Mouse (Mus musculus): Measurements from ENCODE around the gene Ftl1. TPM values are rescaled to one million over a fixed set of nuclear protein-coding genes. Genes with fewer than 3 reads are reported as not detected.
"Not testable (repeated sequence)": the region's sequence is repeated elsewhere in the genome, so short reads cannot be mapped to it uniquely, and the experiment has no call there.

Ftl1 gene
- polyA plus RNA-seq, 1 experiment from 2014 or later = 5,335 TPM

- ATAC-seq (ENCODE audit: low FRiP score) = peak; percentile 74
- 8% methylated on average over 38 of the region's 38 CpGs for WGBS
- peak within 1 kb of the TSS; percentile 24 for H3K9ac ChIP-seq (replicated peaks)
- H3K27me3 ChIP-seq (replicated peaks) = no peaks in the 10 kb centered on the region
- peak within 1 kb of the TSS; percentile 40 for H3K4me3 ChIP-seq (replicated peaks)
- H3K36me3 ChIP-seq = peaks cover 13% of the 10 kb centered on the region
- no peaks in the 10 kb centered on the region for H3K9me3 ChIP-seq (replicated peaks)
- H3K27ac ChIP-seq (replicated peaks) = peak within 1 kb of the TSS; percentile 83
- H3K4me1 ChIP-seq = peaks cover 37% of the 10 kb centered on the region
- H3K4me2 ChIP-seq = peak within 1 kb of the TSS; percentile 62
Observed at GRCm38 (mm10) chr7:45488293-45489204, 28.9 kb upstream of the Ftl1 start, which contains the start of gene Dhdh. TSS of gene Dhdh (minus strand) at chr7:45488805.

DNA sequence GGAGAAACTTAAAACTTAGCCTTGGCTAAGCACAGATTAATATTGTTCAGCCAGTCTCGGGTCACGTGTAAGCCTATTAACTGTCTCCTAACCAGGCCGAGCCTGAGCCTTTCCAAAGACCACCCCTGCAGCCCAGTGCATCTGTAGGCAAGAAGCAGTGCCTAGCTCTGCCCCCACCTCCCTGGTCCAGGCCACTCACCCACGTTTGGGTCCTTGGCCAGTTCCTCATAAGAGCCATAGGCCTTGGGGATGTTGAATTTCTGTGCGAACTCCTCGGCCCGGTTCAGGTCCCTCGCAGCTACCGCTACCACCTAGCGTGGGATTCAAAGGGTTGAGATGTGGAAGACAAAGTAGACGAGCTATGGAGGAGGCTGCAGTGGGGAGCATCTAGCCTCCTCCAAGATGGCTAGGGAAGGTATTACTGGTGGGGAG, 28.2 kb upstream of the Ftl1 start:
- H3K4me1 ChIP-seq = peaks cover 37% of the 10 kb centered on the region
- no peaks in the 10 kb centered on the region for H3K9me3 ChIP-seq (replicated peaks)
- peaks cover 6% of the 10 kb centered on the region for H3K36me3 ChIP-seq
- peak overlapping the region; percentile 40 for H3K4me3 ChIP-seq (replicated peaks)
- H3K27ac ChIP-seq (replicated peaks) = peak overlapping the region; percentile 83
- ATAC-seq (ENCODE audit: low FRiP score) = peak; percentile 68
- peak overlapping the region; percentile 24; the same call in 1 of the 2 replicates for H3K9ac ChIP-seq (replicated peaks)
- 27% methylated on average over 11 of the region's 11 CpGs for WGBS
- no peaks in the 10 kb centered on the region for H3K27me3 ChIP-seq (replicated peaks)
- peak overlapping the region; percentile 62 for H3K4me2 ChIP-seq

DNA sequence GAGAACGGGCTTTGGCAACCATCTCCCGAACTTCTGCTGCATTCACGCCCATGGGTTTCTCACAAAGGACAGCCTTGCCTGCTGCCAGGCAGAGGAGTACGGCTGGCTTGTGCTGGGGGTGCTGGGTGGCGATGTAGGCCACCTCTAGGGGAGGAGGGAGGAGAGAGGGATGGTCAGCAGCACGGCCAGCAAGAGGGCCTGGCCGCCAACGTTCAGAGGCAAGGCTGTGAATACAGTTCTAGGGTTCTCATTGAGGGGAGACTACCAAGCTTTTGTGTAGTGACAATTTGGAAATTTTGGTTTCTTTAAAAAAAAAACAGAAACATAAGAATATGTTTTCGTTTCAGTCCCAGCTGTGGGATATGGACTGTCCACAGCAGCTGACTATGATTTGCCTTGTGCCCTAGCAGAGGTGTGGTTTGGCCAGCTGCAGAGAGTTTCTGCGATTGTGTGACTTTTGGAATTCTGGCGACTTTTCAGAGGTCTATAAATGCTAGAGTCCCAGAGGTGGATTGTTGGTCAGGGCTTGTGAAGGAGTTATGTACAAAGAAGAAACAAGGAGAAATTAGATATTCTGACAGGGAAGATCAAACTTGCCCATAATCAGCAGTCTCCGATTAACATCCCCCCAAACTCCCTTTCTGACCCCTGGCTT, 27.2 kb upstream of the Ftl1 start, which contains the start of gene Gm45808:
Gene Gm45808 (minus strand): TSS at position 51 of the 655 bp plus-strand sequence.
- H3K9me3 ChIP-seq (replicated peaks) = no peaks in the 10 kb centered on the region
- no peaks in the 10 kb centered on the region for H3K27me3 ChIP-seq (replicated peaks)
- peaks cover 37% of the 10 kb centered on the region for H3K4me1 ChIP-seq
- H3K4me3 ChIP-seq (replicated peaks) = no peak within 1 kb of the TSS
- no peak for ATAC-seq (ENCODE audit: low FRiP score)
- H3K36me3 ChIP-seq = 0 out of 2 replicates have a peak, but pooled peaks cover 2% of the 10 kb centered on the region
- peak within 1 kb of the TSS; percentile 83; the same call in 1 of the 2 replicates for H3K27ac ChIP-seq (replicated peaks)
- no peak within 1 kb of the TSS for H3K9ac ChIP-seq (replicated peaks)
- WGBS = 83% methylated on average over 12 of the region's 12 CpGs
- H3K4me2 ChIP-seq = no peak within 1 kb of the TSS

DNA sequence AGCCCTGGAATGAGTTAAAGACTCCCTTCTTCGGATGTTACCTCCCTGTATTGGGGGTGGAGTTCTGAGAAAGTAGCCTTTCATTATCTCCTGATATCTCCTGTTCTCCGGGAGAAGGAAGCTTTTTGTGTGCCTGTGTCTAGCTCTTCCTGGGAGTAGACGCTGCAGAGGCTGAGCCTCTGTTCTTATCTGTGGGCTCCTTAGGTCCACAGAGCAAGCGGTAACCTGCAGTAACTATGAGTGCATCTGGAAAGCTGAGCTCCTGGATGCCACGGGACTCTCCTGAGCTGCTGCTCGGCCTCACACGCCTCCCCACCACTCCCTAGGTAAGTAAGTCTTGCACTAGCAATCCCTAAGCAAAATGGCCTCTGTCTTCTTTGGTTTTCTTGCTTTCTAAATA, 26.5 kb upstream of the Ftl1 start:
- no peak overlapping the region for H3K4me3 ChIP-seq (replicated peaks)

DNA sequence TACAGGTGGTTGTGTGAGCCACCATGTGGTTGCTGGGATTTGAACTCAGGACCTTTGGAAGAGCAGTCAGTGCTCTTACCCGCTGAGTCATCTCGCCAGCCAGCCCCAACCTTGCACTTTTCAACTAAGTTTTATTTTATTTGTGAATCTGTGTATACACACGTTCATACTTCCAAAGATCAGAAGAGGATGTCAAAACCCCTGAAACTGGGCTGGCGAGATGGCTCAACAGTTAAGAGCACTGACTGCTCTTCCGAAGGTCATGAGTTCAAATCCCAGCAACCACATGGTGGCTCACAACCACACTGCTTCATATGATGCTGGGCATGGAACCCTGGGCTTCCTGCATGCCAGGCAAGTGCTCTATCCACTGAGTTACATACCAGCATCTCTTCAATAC, 25.3 kb upstream of the Ftl1 start:
- H3K4me3 ChIP-seq (replicated peaks); H3K36me3 ChIP-seq; H3K9me3 ChIP-seq (replicated peaks); H3K27me3 ChIP-seq (replicated peaks); H3K9ac ChIP-seq (replicated peaks); H3K27ac ChIP-seq (replicated peaks); ATAC-seq (ENCODE audit: low FRiP score); H3K4me2 ChIP-seq: not testable (repeated sequence)
- H3K4me1 ChIP-seq = peaks cover 22% of the 10 kb centered on the region
- 97% methylated on average over 5 of the region's 5 CpGs for WGBS

More for the DNA sequence above, 26.5 kb upstream of the Ftl1 start:
- Histone ChIP-seq H3K27me3 (replicated peaks) (no peaks in the 10 kb centered on the region), H3K4me2 (no peak overlapping the region), H3K4me1 (peaks cover 33% of the 10 kb centered on the region), H3K9me3 (replicated peaks) (no peaks in the 10 kb centered on the region), H3K36me3 (no peaks in the 10 kb centered on the region), H3K9ac (replicated peaks) (no peak overlapping the region), H3K27ac (replicated peaks) (no peak overlapping the region)
- ATAC-seq (ENCODE audit: low FRiP score) = no peak
- WGBS = 84% methylated on average over 7 of the region's 7 CpGs

DNA sequence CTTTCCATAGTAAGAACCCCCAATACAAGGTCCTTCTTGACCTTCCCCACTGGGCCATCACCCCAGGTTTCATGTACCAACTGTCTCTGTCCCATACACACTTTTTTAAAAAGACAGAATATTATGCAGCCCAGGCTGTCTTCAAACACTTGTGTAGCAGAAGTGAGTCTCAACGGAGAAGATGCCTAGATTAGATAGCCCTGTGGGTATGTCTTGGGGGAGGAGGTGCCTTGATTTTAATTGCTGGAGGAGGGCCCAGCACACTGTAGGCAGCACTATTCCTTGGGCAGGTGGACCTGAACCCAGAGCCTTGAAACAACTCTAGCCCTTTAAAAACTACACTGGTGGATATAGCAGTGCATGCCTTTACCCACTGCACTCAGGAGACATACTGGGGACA, 22.5 kb upstream of the Ftl1 start:
- H3K9me3 ChIP-seq (replicated peaks) = no peaks in the 10 kb centered on the region
- no peak overlapping the region for H3K4me3 ChIP-seq (replicated peaks)
- H3K9ac ChIP-seq (replicated peaks) = no peak overlapping the region
- ATAC-seq (ENCODE audit: low FRiP score) = no peak
- no peak overlapping the region for H3K27ac ChIP-seq (replicated peaks)
- H3K36me3 ChIP-seq = no peaks in the 10 kb centered on the region
- 0 out of 2 replicates have a peak, but pooled peaks cover 1% of the 10 kb centered on the region for H3K4me1 ChIP-seq
- WGBS = 91% methylated on average over 1 of the region's 1 CpGs
- no peaks in the 10 kb centered on the region for H3K27me3 ChIP-seq (replicated peaks)
- H3K4me2 ChIP-seq = no peak overlapping the region

GRCm38 (mm10) chr7:45481374-45481927, 21.8 kb upstream of the Ftl1 start, which contains the start of gene Tulp2:
TSS of gene Tulp2 (plus strand) at chr7:45481877.
- H3K9me3 ChIP-seq (replicated peaks) = no peaks in the 10 kb centered on the region
- H3K36me3 ChIP-seq = no peaks in the 10 kb centered on the region
- WGBS = 55% methylated on average over 15 of the region's 15 CpGs
- no peak within 1 kb of the TSS for H3K4me2 ChIP-seq
- H3K9ac ChIP-seq (replicated peaks) = no peak within 1 kb of the TSS
- no peak within 1 kb of the TSS for H3K4me3 ChIP-seq (replicated peaks)
- no peak within 1 kb of the TSS for H3K27ac ChIP-seq (replicated peaks)
- 0 out of 2 replicates have a peak, but pooled peaks cover 2% of the 10 kb centered on the region for H3K4me1 ChIP-seq
- ATAC-seq (ENCODE audit: low FRiP score) = peak; percentile 73
- no peaks in the 10 kb centered on the region for H3K27me3 ChIP-seq (replicated peaks)

GRCm38 (mm10) chr7:45480310-45480709, 20.6 kb upstream of the Ftl1 start:
- not testable (repeated sequence) for H3K4me1 ChIP-seq; H3K27ac ChIP-seq (replicated peaks); H3K9ac ChIP-seq (replicated peaks); H3K9me3 ChIP-seq (replicated peaks); H3K27me3 ChIP-seq (replicated peaks); ATAC-seq (ENCODE audit: low FRiP score); H3K36me3 ChIP-seq; H3K4me2 ChIP-seq; H3K4me3 ChIP-seq (replicated peaks)
- 68% methylated on average over 4 of the region's 4 CpGs for WGBS

GRCm38 (mm10) chr7:45478774-45479173, 19.1 kb upstream of the Ftl1 start:
- no peak for ATAC-seq (ENCODE audit: low FRiP score)
- WGBS = 93% methylated on average over 7 of the region's 7 CpGs
- Histone ChIP-seq H3K9me3 (replicated peaks) (no peaks in the 10 kb centered on the region), H3K4me2 (no peak overlapping the region), H3K4me1 (0 out of 2 replicates have a peak, but pooled peaks cover 2% of the 10 kb centered on the region), H3K27me3 (replicated peaks) (no peaks in the 10 kb centered on the region), H3K4me3 (replicated peaks) (no peak overlapping the region), H3K9ac (replicated peaks) (no peak overlapping the region), H3K27ac (replicated peaks) (no peak overlapping the region), H3K36me3 (no peaks in the 10 kb centered on the region)

- no peak for ATAC-seq (ENCODE audit: low FRiP score)
- Histone ChIP-seq H3K4me1 (0 out of 2 replicates have a peak, but pooled peaks cover 2% of the 10 kb centered on the region), H3K9me3 (replicated peaks) (no peaks in the 10 kb centered on the region), H3K4me2 (no peak overlapping the region), H3K27ac (replicated peaks) (no peak overlapping the region), H3K36me3 (no peaks in the 10 kb centered on the region), H3K9ac (replicated peaks) (no peak overlapping the region), H3K4me3 (replicated peaks) (no peak overlapping the region), H3K27me3 (replicated peaks) (no peaks in the 10 kb centered on the region)
- WGBS = 9% methylated on average over 3 of the region's 3 CpGs
Observed at GRCm38 (mm10) chr7:45477003-45477402, 17.3 kb upstream of the Ftl1 start.

DNA sequence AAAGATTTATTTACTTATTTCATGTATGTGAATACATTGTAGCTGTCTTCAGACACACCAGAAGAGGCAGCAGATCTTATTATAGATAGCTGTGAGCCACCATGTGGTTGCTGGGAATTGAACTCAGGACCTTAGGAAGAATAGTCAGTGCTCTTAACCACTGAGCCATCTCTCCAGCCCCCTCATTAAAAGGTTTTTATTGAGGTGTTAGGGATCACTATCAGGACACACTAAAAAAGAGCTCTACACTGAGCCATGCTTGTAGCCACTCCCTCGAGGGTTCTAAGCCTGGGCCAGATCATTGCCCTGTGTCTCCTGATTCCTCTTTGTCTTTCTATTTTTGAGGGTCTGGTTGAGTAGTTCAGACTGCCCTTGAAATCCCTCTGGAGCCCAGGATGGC, 16.8 kb upstream of the Ftl1 start:
- H3K4me2 ChIP-seq = no peak overlapping the region
- H3K9me3 ChIP-seq (replicated peaks) = no peaks in the 10 kb centered on the region
- H3K4me1 ChIP-seq = 0 out of 2 replicates have a peak, but pooled peaks cover 2% of the 10 kb centered on the region
- ATAC-seq (ENCODE audit: low FRiP score) = no peak
- 50% methylated on average over 1 of the region's 1 CpGs for WGBS
- H3K4me3 ChIP-seq (replicated peaks) = no peak overlapping the region
- H3K27me3 ChIP-seq (replicated peaks) = no peaks in the 10 kb centered on the region
- H3K9ac ChIP-seq (replicated peaks) = no peak overlapping the region
- no peaks in the 10 kb centered on the region for H3K36me3 ChIP-seq
- no peak overlapping the region for H3K27ac ChIP-seq (replicated peaks)

Data from neural tube, embryonic 15.5 days (tissue).